Mouse (Mus musculus): ENCODE results near the gene Sva.

The Sva gene

DNA sequence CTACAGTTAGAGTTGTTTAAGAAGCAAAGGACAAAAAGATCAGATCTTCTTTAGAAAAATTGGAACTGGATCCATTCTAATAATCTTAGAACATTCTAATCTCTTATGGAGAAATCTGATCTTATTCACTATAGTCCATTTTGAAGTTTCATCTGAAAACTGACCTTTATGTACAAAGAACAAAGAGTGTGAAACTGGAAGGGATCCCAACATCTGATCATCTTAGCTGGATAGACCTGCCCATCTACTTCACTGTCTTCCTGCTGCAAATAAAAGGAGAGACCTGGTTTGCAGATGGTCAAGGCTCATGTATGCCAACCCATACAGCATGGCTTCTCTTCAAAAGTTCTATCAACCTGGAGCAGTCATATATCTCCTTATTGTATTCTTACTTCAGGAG is at the start of gene Sva:
TSS of gene Sva (plus strand) at position 301 of the 400 bp plus-strand sequence.
- no peak for DNase-seq (ENCODE audit: low read depth, low spot score)
